Mouse (Mus musculus) MEL (cell line): Measurements from ENCODE around the gene Arhgap44. TPM values are rescaled to one million over a fixed set of nuclear protein-coding genes. Genes with fewer than 3 reads are reported as not detected.

Experiments
- DNase-seq: peaks from one replicate; pipeline ENCODE4 v3.0.0; 2011; ENCODE audit warnings: low read depth, low spot score
- H3K27ac ChIP-seq: 2 replicates; pipeline ENCODE4 v1.5.1; 2012; ENCODE audit warnings: low read depth, mild to moderate bottlenecking, control low read depth, low read length, moderate library complexity; ENCODE audit not compliant: control insufficient read depth
- H3K27me3 ChIP-seq, 2 experiments: fragments of 150-350 bp in 1 of 2; sonication (generic) in 1 of 2; 2 replicates each; pipeline ENCODE4 v1.6.1; 2012; ENCODE audit warnings: low read length in 2 of 2, mild to moderate bottlenecking in 2 of 2, improper control_type of control experiment in 1 of 2, moderate library complexity in 1 of 2; ENCODE audit not compliant: insufficient read depth in 2 of 2, control insufficient read depth in 1 of 2
- H3K36me3 ChIP-seq, 2 experiments: 2 replicates each; pipeline ENCODE4 v1.6.1; 2012 to 2014; ENCODE audit warnings: low read length in 2 of 2, improper control_type of control experiment in 1 of 2, inconsistent platforms in 1 of 2, mild to moderate bottlenecking in 1 of 2; ENCODE audit not compliant: insufficient read depth in 2 of 2, control insufficient read depth in 1 of 2
- H3K4me1 ChIP-seq, 2 experiments: fragments of 150-350 bp in 1 of 2; sonication (generic) in 1 of 2; 2 replicates each; pipeline ENCODE4 v1.6.1; 2012; ENCODE audit warnings: low read length in 2 of 2, improper control_type of control experiment in 1 of 2, mild to moderate bottlenecking in 1 of 2; ENCODE audit not compliant: insufficient read depth in 2 of 2, control insufficient read depth in 1 of 2
- H3K4me3 ChIP-seq, 2 experiments: fragments of 150-350 bp in 1 of 2; sonication (generic) in 1 of 2; 2 replicates each; pipeline ENCODE4 v1.5.1; 2012; ENCODE audit warnings: low read depth in 2 of 2, low read length in 2 of 2, mild to moderate bottlenecking in 2 of 2, moderate library complexity in 2 of 2, control low read depth in 1 of 2, improper control_type of control experiment in 1 of 2; ENCODE audit not compliant: control insufficient read depth in 1 of 2, insufficient read depth in 1 of 2
- H3K79me2 ChIP-seq: 2 replicates; pipeline ENCODE4 v1.6.1; 2012; ENCODE audit warnings: mild to moderate bottlenecking, low read length, moderate library complexity; ENCODE audit not compliant: control insufficient read depth, poor library complexity, insufficient read depth
- H3K9ac ChIP-seq: 2 replicates; pipeline ENCODE4 v1.6.1; 2012; ENCODE audit warnings: low read depth, mild to moderate bottlenecking, control low read depth, low read length, moderate library complexity; ENCODE audit not compliant: control insufficient read depth, poor library complexity, severe bottlenecking
- H3K9me3 ChIP-seq: fragments of 150-350 bp; sonication (generic); replicated peaks from 2 replicates; pipeline ENCODE4 v1.6.1; 2012; ENCODE audit warnings: mild to moderate bottlenecking, low read length, improper control_type of control experiment, moderate library complexity; ENCODE audit not compliant: insufficient read depth
- BHLHE40 ChIP-seq: IDR thresholded peaks from 2 replicates; pipeline ENCODE4 v1.6.1; 2012; ENCODE audit warnings: low read depth, mild to moderate bottlenecking, inconsistent platforms, low read length, improper control_type of control experiment, borderline replicate concordance
- CHD2 ChIP-seq: IDR thresholded peaks from 2 replicates; pipeline ENCODE4 v1.6.1; 2011; ENCODE audit warnings: low read length, improper control_type of control experiment
- E2F4 ChIP-seq: IDR thresholded peaks from 2 replicates; pipeline ENCODE4 v1.6.1; 2011; ENCODE audit warnings: low read depth, low read length, improper control_type of control experiment, borderline replicate concordance
- EP300 ChIP-seq, 2 experiments: IDR thresholded peaks; 2 replicates each; pipeline ENCODE4 v1.6.1; 2011; ENCODE audit warnings: improper control_type of control experiment in 2 of 2, low read length in 2 of 2, low read depth in 1 of 2, mild to moderate bottlenecking in 1 of 2
- GABPA ChIP-seq: IDR thresholded peaks from 2 replicates; pipeline ENCODE4 v1.6.1; 2012; ENCODE audit warnings: low read depth, mild to moderate bottlenecking, inconsistent platforms, low read length, improper control_type of control experiment, moderate library complexity
- JUND ChIP-seq: IDR thresholded peaks from 2 replicates; pipeline ENCODE4 v1.6.1; 2011; ENCODE audit warnings: low read depth, mild to moderate bottlenecking, improper control_type of control experiment, low read length
- MAX ChIP-seq: IDR thresholded peaks from 2 replicates; pipeline ENCODE4 v1.6.1; 2011; ENCODE audit warnings: low read length, improper control_type of control experiment
- MXI1 ChIP-seq: IDR thresholded peaks from 2 replicates; pipeline ENCODE4 v1.6.1; 2011; ENCODE audit warnings: mild to moderate bottlenecking, low read depth, low read length, improper control_type of control experiment
- MYB ChIP-seq: IDR thresholded peaks from 2 replicates; pipeline ENCODE4 v1.6.1; 2011; ENCODE audit warnings: mild to moderate bottlenecking, low read depth, low read length, improper control_type of control experiment
- MYC ChIP-seq: IDR thresholded peaks from 2 replicates; pipeline ENCODE4 v1.6.1; 2011; ENCODE audit warnings: low read depth, mild to moderate bottlenecking, low read length, improper control_type of control experiment, moderate library complexity
- POLR2A ChIP-seq, 2 experiments: IDR thresholded peaks; 2 replicates each; pipeline ENCODE4 v1.6.1; 2011 to 2012; ENCODE audit warnings: low read length in 2 of 2, mild to moderate bottlenecking in 2 of 2, control low read depth in 1 of 2, improper control_type of control experiment in 1 of 2, low read depth in 1 of 2, moderate library complexity in 1 of 2; ENCODE audit not compliant: control insufficient read depth in 1 of 2, insufficient read depth in 1 of 2, poor library complexity in 1 of 2
- POLR2AphosphoS2 ChIP-seq: IDR thresholded peaks from 2 replicates; pipeline ENCODE4 v1.6.1; 2011; ENCODE audit warnings: low read length, improper control_type of control experiment
- POLR2AphosphoS5 ChIP-seq: IDR thresholded peaks from 2 replicates; pipeline ENCODE4 v1.6.1; 2012; ENCODE audit warnings: low read depth, borderline replicate concordance, mild to moderate bottlenecking, inconsistent platforms, low read length, moderate library complexity, mixed read lengths
- RAD21 ChIP-seq: IDR thresholded peaks from 2 replicates; pipeline ENCODE4 v1.6.1; 2011; ENCODE audit warnings: mild to moderate bottlenecking, low read depth, low read length, improper control_type of control experiment
- SIN3A ChIP-seq: IDR thresholded peaks from 2 replicates; pipeline ENCODE4 v1.6.1; 2012; ENCODE audit warnings: low read length, improper control_type of control experiment, inconsistent platforms
- ZC3H11A ChIP-seq: IDR thresholded peaks from 2 replicates; pipeline ENCODE4 v1.6.1; 2012; ENCODE audit warnings: low read depth, mild to moderate bottlenecking, inconsistent platforms, low read length, improper control_type of control experiment
- polyA plus RNA-seq, 2 experiments: library from polyadenylated mRNA; stranded (reverse) in 1 of 2; unstranded in 1 of 2; fragments of >175 nt in 1 of 2; fragments of >200 nt in 1 of 2; gene quantifications; 2 replicates each; pipeline versions ENCODE4 v1.2.1 to v1.2.4; 2012; ENCODE audit warnings: low replicate concordance in 2 of 2, low read depth in 1 of 2; ENCODE audit not compliant: insufficient read length in 2 of 2, insufficient read depth in 1 of 2, missing spikeins in 1 of 2
- total RNA-seq: library from RNA; depleted of rRNA; stranded (reverse); fragments of 300-350 nt; gene quantifications from 2 replicates; pipeline ENCODE4 v1.2.3, GENCODE M21; 2012

The Arhgap44 gene
- total and polyA plus RNA-seq, 3 experiments, result 0.08 TPM; not detected in 2

GRCm38 (mm10) chr11:65158658-65158990 is 4.1 kb downstream of the Arhgap44 start:
- no peaks in the 10 kb centered on the region for H3K4me1 ChIP-seq
- TF ChIP-seq MYC, result no peak
- no peak for TF ChIP-seq E2F4
- no peak for TF ChIP-seq POLR2A (IDR thresholded peaks at IDR 0.05; ENCODE audit: control insufficient read depth in 1 of 2, insufficient read depth in 1 of 2, low read depth in 1 of 2, low read length in 2 of 2, poor library complexity in 1 of 2)

GRCm38 (mm10) chr11:65157966-65158657 is 4.6 kb downstream of the Arhgap44 start:
- H3K4me3 ChIP-seq, result no peak overlapping the region
- no peaks in the 10 kb centered on the region for H3K79me2 ChIP-seq
- H3K27ac ChIP-seq, result no peak overlapping the region
- no peaks in the 10 kb centered on the region for H3K9me3 ChIP-seq
- H3K9ac ChIP-seq, result no peak overlapping the region
- no peaks in the 10 kb centered on the region for H3K4me1 ChIP-seq
- DNase-seq, result no peak
- no peak for TF ChIP-seq CHD2
- TF ChIP-seq MAX, result no peak
- TF ChIP-seq BHLHE40, result no peak
- no peak for TF ChIP-seq MYB
- TF ChIP-seq POLR2AphosphoS5, result no peak
- no peak for TF ChIP-seq E2F4
- TF ChIP-seq GABPA, result no peak
- TF ChIP-seq RAD21, result no peak
- no peaks in the 10 kb centered on the region for H3K36me3 ChIP-seq
- no peaks in the 10 kb centered on the region for H3K27me3 ChIP-seq

More at GRCm38 (mm10) chr11:65158658-65158990, 4.1 kb downstream of the Arhgap44 start:
- no peak overlapping the region for H3K27ac ChIP-seq
- H3K4me3 ChIP-seq, result no peak overlapping the region
- H3K27me3 ChIP-seq, result no peaks in the 10 kb centered on the region
- H3K9ac ChIP-seq, result no peak overlapping the region
- H3K36me3 ChIP-seq, result no peaks in the 10 kb centered on the region
- no peaks in the 10 kb centered on the region for H3K79me2 ChIP-seq
- no peak for DNase-seq
- no peaks in the 10 kb centered on the region for H3K9me3 ChIP-seq

GRCm38 (mm10) chr11:65153006-65153405 is 9.8 kb downstream of the Arhgap44 start:
- Histone ChIP-seq H3K9me3 (no peaks in the 10 kb centered on the region), H3K27ac (no peak overlapping the region), H3K4me3 (no peak overlapping the region), H3K4me1 (no peaks in the 10 kb centered on the region), H3K36me3 (no peaks in the 10 kb centered on the region), H3K27me3 (no peaks in the 10 kb centered on the region), H3K79me2 (no peaks in the 10 kb centered on the region), H3K9ac (no peak overlapping the region)
- DNase-seq, result no peak
- TF ChIP-seq JUND, result no peak
- TF ChIP-seq SIN3A, result no peak
- TF ChIP-seq EP300 (IDR thresholded peaks at IDR 0.05; ENCODE audit: low read depth in 1 of 2, low read length in 2 of 2), result no peak
- no peak for TF ChIP-seq MXI1
- no peak for TF ChIP-seq POLR2AphosphoS2
- no peak for TF ChIP-seq ZC3H11A
